Mouse (Mus musculus): ENCODE measurements at regions not wholly inside any gene's neighbourhood (a gene's known extent, or its start where the extent isn't known, plus 50 kb on each side); places are given as distances from the start of the nearest gene placed in this dataset.

GRCm38 (mm10) chr14:104006426-104006825 is 162.2 kb upstream of the Ednrb start:
- no peak for TF ChIP-seq POLR2A (IDR thresholded peaks at IDR 0.05; ENCODE audit: extremely low read depth, insufficient read depth, low read length)
- no peak for TF ChIP-seq CTCF (IDR thresholded peaks at IDR 0.05; ENCODE audit: low read depth, low read length)

Measured in liver, adult 2 months (tissue).